Mouse (Mus musculus): ENCODE data around the gene Hmgxb4.

GRCm38 (mm10) chr8:75030453-75031024, 37.4 kb downstream of the Hmgxb4 start:
- TF ChIP-seq CTCF (IDR thresholded peaks at IDR 0.05; ENCODE audit: low read depth) (no peak), EP300 (IDR thresholded peaks at IDR 0.05; ENCODE audit: low read depth) (no peak)
